Mouse (Mus musculus) urinary bladder, postnatal 10 days (tissue): ENCODE data around the gene Zfp277.

Source experiments
- DNase-seq: peaks from one replicate; pipeline ENCODE4 v3.0.0; 2022; ENCODE audit warnings: low spot score

The Zfp277 gene

GRCm38 (mm10) chr12:40351879-40352278 is 93.8 kb downstream of the Zfp277 start:
- no peak for DNase-seq

- no peak for DNase-seq
Observed at GRCm38 (mm10) chr12:40348251-40348650, 97.5 kb downstream of the Zfp277 start.

GRCm38 (mm10) chr12:40347060-40347698 is 98.5 kb downstream of the Zfp277 start:
- no peak for DNase-seq

GRCm38 (mm10) chr12:40341443-40341842 is 104.3 kb downstream of the Zfp277 start:
- DNase-seq: no peak

GRCm38 (mm10) chr12:40335303-40335702 is 110.4 kb downstream of the Zfp277 start:
- no peak for DNase-seq

- DNase-seq: no peak
Observed at GRCm38 (mm10) chr12:40331467-40331866, 114.2 kb downstream of the Zfp277 start.

- no peak for DNase-seq
Observed at GRCm38 (mm10) chr12:40327012-40327660, 118.6 kb downstream of the Zfp277 start.

GRCm38 (mm10) chr12:40325582-40325981 is 120.1 kb downstream of the Zfp277 start:
- no peak for DNase-seq

GRCm38 (mm10) chr12:40324819-40325218 is 120.9 kb downstream of the Zfp277 start:
- no peak for DNase-seq

- DNase-seq: no peak
Observed at GRCm38 (mm10) chr12:40315146-40315545, 130.6 kb downstream of the Zfp277 start.

- no peak for DNase-seq
Observed at GRCm38 (mm10) chr12:40303960-40304359, 141.7 kb downstream of the Zfp277 start.

GRCm38 (mm10) chr12:40298636-40299035 is 147.1 kb downstream of the Zfp277 start:
- no peak for DNase-seq

- DNase-seq: no peak
Observed at GRCm38 (mm10) chr12:40286539-40286938, 159.2 kb downstream of the Zfp277 start.

GRCm38 (mm10) chr12:40280596-40281325 is 164.9 kb downstream of the Zfp277 start:
- DNase-seq: no peak

- DNase-seq: no peak
Observed at GRCm38 (mm10) chr12:40277581-40277980, 168.1 kb downstream of the Zfp277 start.

- no peak for DNase-seq
Observed at GRCm38 (mm10) chr12:40274931-40275330, 170.8 kb downstream of the Zfp277 start.

- no peak for DNase-seq
Observed at GRCm38 (mm10) chr12:40273339-40273738, 172.4 kb downstream of the Zfp277 start.

GRCm38 (mm10) chr12:40272710-40273109 is 173.0 kb downstream of the Zfp277 start:
- DNase-seq: no peak

GRCm38 (mm10) chr12:40268313-40268712 is 177.4 kb downstream of the Zfp277 start:
- DNase-seq: no peak
